In the genomic region with DNA sequence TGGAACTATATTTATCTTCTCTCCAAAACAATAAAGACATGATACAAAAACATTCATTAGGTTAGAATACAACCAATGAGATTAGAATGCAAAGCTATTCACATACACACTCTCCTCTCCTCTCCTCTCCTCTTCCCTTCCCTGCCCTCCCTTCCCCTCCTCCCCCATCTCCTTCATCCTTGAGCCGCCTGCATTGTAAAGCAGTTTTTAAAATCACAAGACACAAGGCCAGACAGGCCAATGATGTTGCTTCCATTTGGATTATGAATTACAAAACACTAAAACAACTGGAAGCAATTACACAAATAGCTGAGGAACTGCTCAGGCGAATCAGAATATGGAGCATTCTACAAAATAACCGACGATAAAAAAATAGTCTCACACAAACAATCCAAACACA, we compare ENCODE assay signal across 11 mouse cellular contexts. TPM values are rescaled to one million over a fixed set of nuclear protein-coding genes. Genes with fewer than 3 reads are reported as not detected.
DNase-seq lines count a peak whose midpoint lies in the region; ATAC-seq and TF ChIP-seq lines count a peak whose summit lies in the region.
"Had no signal": no experiment of that assay in that cellular context is flagged by ENCODE, and none has a peak within 500 bp of the region (broad histone marks: within the 10 kb centered on the region; RNA-seq: fewer than 3 reads in every experiment).

No protein-coding gene starts in this region.

- H3K27me3 ChIP-seq in forebrain, embryonic 16.5 days (replicated peaks; ENCODE audit: control insufficient read depth, insufficient read depth, low read length): no peaks in the 10 kb centered on the region
- H3K27me3 ChIP-seq in midbrain, embryonic 12.5 days: no peaks in the 10 kb centered on the region

- intact Hi-C loops in left cerebral cortex, postnatal 10 days (cut with DNase I): no loop called here
- intact Hi-C loops in left cerebral cortex, postnatal 14 days (cut with DNase I): no loop called here

- in situ Hi-C loops in ES-E14 (cut with MboI; ENCODE audit: low sequenced_read_pairs in 2 of 2, unreplicated experiment in 2 of 2): no loop called here

- H3K27ac ChIP-seq in ES-E14 (ENCODE audit: insufficient read depth, low read depth, low read length, poor library complexity, severe bottlenecking): no peak overlapping the region
- peak overlapping the region; percentile 51; the same call in 1 of the 2 replicates for H3K27ac ChIP-seq in brown adipose tissue, adult 24 weeks (replicated peaks; ENCODE audit: low read depth, low read length)
- H3K27ac ChIP-seq in forebrain, embryonic 16.5 days (ENCODE audit: low read length): peak overlapping the region; percentile 35; the same call in 1 of the 2 replicates
- H3K27ac ChIP-seq in midbrain, embryonic 12.5 days (replicated peaks): peak overlapping the region; percentile 76

- DNase-seq in ES-E14 (ENCODE audit: low read depth, low spot score): no peak
- DNase-seq in frontal cortex, postnatal 14 days (ENCODE audit: low spot score in 2 of 2): no peak
- DNase-seq in left cerebral cortex, postnatal 10 days (ENCODE audit: extremely low spot score in 1 of 2, low spot score in 2 of 2): no peak
- DNase-seq in spleen, postnatal 10 days (ENCODE audit: low spot score in 2 of 2): no peak
- DNase-seq in left cerebral cortex, postnatal 14 days (ENCODE audit: low spot score in 2 of 2): no peak
- DNase-seq: cerebellum, adult 11-12 months; left cerebral cortex, postnatal 4 days; thymus, postnatal 14 days had no signal

- 45% methylated on average over 4 of the region's 4 CpGs for WGBS in forebrain, embryonic 16.5 days
- WGBS in midbrain, embryonic 12.5 days: 62% methylated on average over 4 of the region's 4 CpGs

- no peaks in the 10 kb centered on the region for H3K36me3 ChIP-seq in ES-E14 (ENCODE audit: control insufficient read depth, insufficient read depth, low read length, poor library complexity, severe bottlenecking)
- no peaks in the 10 kb centered on the region for H3K36me3 ChIP-seq in forebrain, embryonic 16.5 days (ENCODE audit: control insufficient read depth, insufficient read depth)
- H3K36me3 ChIP-seq in midbrain, embryonic 12.5 days: no peaks in the 10 kb centered on the region

- no peaks in the 10 kb centered on the region for H3K9me3 ChIP-seq in ES-E14 (ENCODE audit: control insufficient read depth, insufficient read depth, low read depth, low read length)
- no peaks in the 10 kb centered on the region for H3K9me3 ChIP-seq in forebrain, embryonic 16.5 days (ENCODE audit: control insufficient read depth, low read length)
- no peaks in the 10 kb centered on the region for H3K9me3 ChIP-seq in midbrain, embryonic 12.5 days

- H3K9ac ChIP-seq in ES-E14 (ENCODE audit: insufficient read depth, low read depth, low read length, poor library complexity, severe bottlenecking): 0 out of 2 replicates have a peak overlapping the region, but pooled peaks have one; percentile 12
- H3K9ac ChIP-seq in forebrain, embryonic 16.5 days (replicated peaks; ENCODE audit: low read depth, low read length): peak overlapping the region; percentile 40
- H3K9ac ChIP-seq in midbrain, embryonic 12.5 days (replicated peaks): no peak overlapping the region

- H3K4me2 ChIP-seq in forebrain, embryonic 16.5 days (ENCODE audit: low read length): peak overlapping the region; percentile 5; the same call in 1 of the 2 replicates
- peak overlapping the region; percentile 11; the same call in 1 of the 2 replicates for H3K4me2 ChIP-seq in midbrain, embryonic 12.5 days (replicated peaks)

- peaks cover 3 to 8% of the 10 kb centered on the region in 2 experiments; a peak in 2 of 4 replicates for H3K4me1 ChIP-seq in ES-E14 (ENCODE audit: control insufficient read depth in 2 of 2, insufficient read depth in 2 of 2, low read length in 2 of 2, poor library complexity in 1 of 2)
- peaks cover 5% of the 10 kb centered on the region for H3K4me1 ChIP-seq in brown adipose tissue, adult 24 weeks (ENCODE audit: control insufficient read depth, insufficient read depth, insufficient read length, low read length)
- peaks cover 14% of the 10 kb centered on the region for H3K4me1 ChIP-seq in forebrain, embryonic 16.5 days (replicated peaks; ENCODE audit: control insufficient read depth, insufficient read depth, low read length)
- H3K4me1 ChIP-seq in midbrain, embryonic 12.5 days: peaks cover 14% of the 10 kb centered on the region

- peak; percentile 49 for ATAC-seq in forebrain, embryonic 16.5 days
- ATAC-seq in midbrain, embryonic 12.5 days (ENCODE audit: low FRiP score, low read depth): no peak

- H3K4me3 ChIP-seq in ES-E14 (ENCODE audit: insufficient read depth in 1 of 2, low read depth in 1 of 2, low read length in 2 of 2, poor library complexity in 1 of 2, severe bottlenecking in 1 of 2): no peak overlapping the region
- H3K4me3 ChIP-seq in brown adipose tissue, adult 24 weeks (ENCODE audit: insufficient read depth, low read depth, low read length): no peak overlapping the region
- no peak overlapping the region for H3K4me3 ChIP-seq in forebrain, embryonic 16.5 days (replicated peaks; ENCODE audit: low read length)
- no peak overlapping the region for H3K4me3 ChIP-seq in midbrain, embryonic 12.5 days

TF ChIP-seq in ES-E14, 5 proteins besides CTCF, POLR2A, EP300 and RAD21:
- TF ChIP-seq ZC3H11A (IDR thresholded peaks at IDR 0.05; ENCODE audit: borderline replicate concordance, low read depth, low read length) (no peak), ZNF384 (IDR thresholded peaks at IDR 0.05; ENCODE audit: low read depth, low read length) (no peak), MAFK (IDR thresholded peaks at IDR 0.05; ENCODE audit: insufficient read depth, low read depth, low read length) (no peak), HCFC1 (IDR thresholded peaks at IDR 0.05; ENCODE audit: borderline replicate concordance, insufficient read depth, low read length) (no peak), CHD2 (IDR thresholded peaks at IDR 0.05; ENCODE audit: low read depth, low read length) (no peak)
TF ChIP-seq in ES-E14: peak in this region for 0.

RNA-seq across cellular contexts. Expression of a gene that starts 28.7 kb away (rescaled TPM):
- 35.6 and 39.5 TPM in 2 replicates for total RNA-seq in ES-E14 (2012; rRNA removed)
- 110 and 120 TPM in 2 replicates for polyA plus RNA-seq in brown adipose tissue, adult 24 weeks (2012; ENCODE audit: insufficient read depth, insufficient read length, missing spikeins)
- 76.9 and 86.5 TPM in 2 replicates for polyA plus RNA-seq in forebrain, embryonic 16.5 days (2015; fragmentation: Nextera tagmentation; extraction: Ambion mirVana)
- polyA plus RNA-seq in midbrain, embryonic 12.5 days (2016; fragmentation: Nextera tagmentation; extraction: Ambion mirVana): 81.1 and 82.1 TPM in 2 replicates
- 10 to 100 TPM; 59.8 to 61.0 TPM for total RNA-seq in left cerebral cortex, postnatal 10 days (2021)
- 10 to 100 TPM; 49.5 to 52.2 TPM for total RNA-seq in left cerebral cortex, postnatal 14 days (2021)
